Mouse (Mus musculus) bone marrow macrophage, adult 2 months (primary cell): ENCODE results near the gene Cbx3. TPM values are rescaled to one million over a fixed set of nuclear protein-coding genes. Genes with fewer than 3 reads are reported as not detected.
"Not testable (repeated sequence)": the region's sequence is repeated elsewhere in the genome, so short reads cannot be mapped to it uniquely, and the experiment has no call there.

Experiments
- H3K27ac ChIP-seq: 2 replicates; pipeline ENCODE4 v1.5.1; 2012; ENCODE audit warnings: low read depth, low read length; ENCODE audit not compliant: insufficient read depth
- H3K4me1 ChIP-seq: 2 replicates; pipeline ENCODE4 v1.6.1; 2012; ENCODE audit warnings: low read length; ENCODE audit not compliant: control insufficient read depth, insufficient read depth
- H3K4me3 ChIP-seq: 2 replicates; pipeline ENCODE4 v1.5.1; 2012; ENCODE audit warnings: mild to moderate bottlenecking, low read length, moderate library complexity; ENCODE audit not compliant: insufficient read depth
- CTCF ChIP-seq: IDR thresholded peaks from 2 replicates; pipeline ENCODE4 v1.5.1; 2012; ENCODE audit warnings: low read depth, mild to moderate bottlenecking, low read length, moderate library complexity
- POLR2A ChIP-seq: IDR thresholded peaks from 2 replicates; pipeline ENCODE4 v1.6.1; 2012; ENCODE audit warnings: mild to moderate bottlenecking, low read depth, low read length, borderline replicate concordance
- polyA plus RNA-seq: library from polyadenylated mRNA; stranded (reverse); fragments of >200 nt; gene quantifications from 2 replicates; pipeline ENCODE4 v1.2.4, GENCODE M21; 2012; ENCODE audit not compliant: missing spikeins, insufficient read depth, insufficient read length

Gene Cbx3
- polyA plus RNA-seq, 1 experiment: 108 TPM

GRCm38 (mm10) chr6:51469715-51470310 is 347 bp upstream of the Cbx3 start, which contains the start of gene Hnrnpa2b1:
Gene Hnrnpa2b1 (minus strand): TSS chr6:51469894.
- Histone ChIP-seq H3K4me1 (peaks cover 14% of the 10 kb centered on the region), H3K27ac (peak within 1 kb of the TSS; percentile 95), H3K4me3 (peak within 1 kb of the TSS; percentile 90)
- TF ChIP-seq POLR2A: peak; percentile 85; the same call in 1 of the 2 replicates
- TF ChIP-seq CTCF: no peak; the same call in 1 of the 2 replicates

DNA sequence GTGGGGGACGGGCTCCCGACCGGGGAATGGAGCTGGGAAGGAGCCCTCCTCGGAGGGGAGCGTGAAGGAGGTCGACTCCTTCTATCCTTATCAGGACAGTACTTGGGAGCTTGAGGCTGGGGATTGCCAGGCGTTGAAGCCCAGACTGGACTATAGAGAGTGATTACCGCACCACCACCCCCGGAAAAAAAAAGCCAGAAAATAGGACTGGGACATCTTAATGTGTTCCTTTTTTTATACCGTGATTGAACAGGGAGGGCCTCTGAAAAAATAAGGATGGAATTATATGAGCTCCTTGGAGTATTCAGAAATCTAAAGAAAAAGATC is 982 bp downstream of the Cbx3 start:
- Histone ChIP-seq H3K4me1 (peaks cover 11% of the 10 kb centered on the region), H3K27ac (peak overlapping the region; percentile 78), H3K4me3 (peak overlapping the region; percentile 74)
- TF ChIP-seq POLR2A (no peak), CTCF (no peak)

GRCm38 (mm10) chr6:51471782-51472181 is 1.6 kb downstream of the Cbx3 start:
- Histone ChIP-seq H3K27ac (no peak overlapping the region), H3K4me1 (peaks cover 11% of the 10 kb centered on the region), H3K4me3 (peak overlapping the region; percentile 48)
- no peak for TF ChIP-seq CTCF
- TF ChIP-seq POLR2A: no peak

GRCm38 (mm10) chr6:51472213-51472612 is 2.1 kb downstream of the Cbx3 start:
- TF ChIP-seq POLR2A (no peak), CTCF (no peak)
- H3K4me1 ChIP-seq: peaks cover 11% of the 10 kb centered on the region
- H3K4me3 ChIP-seq: peak overlapping the region; percentile 48; the same call in 1 of the 2 replicates
- no peak overlapping the region for H3K27ac ChIP-seq

- Histone ChIP-seq H3K4me3 (no peak overlapping the region), H3K27ac (no peak overlapping the region), H3K4me1 (no peaks in the 10 kb centered on the region)
- TF ChIP-seq CTCF (no peak), POLR2A (no peak)
Measured at GRCm38 (mm10) chr6:51479136-51479731, 9.1 kb downstream of the Cbx3 start.

DNA sequence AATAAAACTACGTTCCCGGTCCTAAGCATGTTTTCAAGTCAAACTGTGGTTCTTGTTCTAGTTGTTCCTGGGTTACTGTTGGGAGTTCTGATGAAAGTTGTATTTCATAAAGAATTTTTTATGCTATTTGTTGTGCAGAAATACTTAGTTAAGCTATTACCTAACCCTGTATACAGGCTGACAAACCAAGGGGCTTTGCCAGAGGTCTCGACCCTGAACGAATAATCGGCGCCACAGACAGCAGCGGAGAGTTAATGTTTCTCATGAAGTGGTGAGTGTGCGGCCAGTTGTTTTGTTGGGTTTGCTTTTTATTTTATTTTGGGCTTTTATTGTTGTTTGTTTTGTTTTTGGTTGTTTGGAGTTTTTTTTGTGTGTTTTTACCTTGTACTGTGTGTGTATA is 11.4 kb downstream of the Cbx3 start:
- H3K27ac ChIP-seq: no peak overlapping the region
- TF ChIP-seq POLR2A (no peak), CTCF (no peak)
- no peaks in the 10 kb centered on the region for H3K4me1 ChIP-seq
- H3K4me3 ChIP-seq: no peak overlapping the region

- no peak for TF ChIP-seq CTCF
- no peak for TF ChIP-seq POLR2A
- no peaks in the 10 kb centered on the region for H3K4me1 ChIP-seq
- H3K4me3 ChIP-seq: no peak overlapping the region
- H3K27ac ChIP-seq: no peak overlapping the region
Measured at GRCm38 (mm10) chr6:51483861-51484260, 13.7 kb downstream of the Cbx3 start.

- H3K4me3 ChIP-seq, H3K27ac ChIP-seq, H3K4me1 ChIP-seq: not testable (repeated sequence)
Measured at GRCm38 (mm10) chr6:51484556-51484955, 14.4 kb downstream of the Cbx3 start.

DNA sequence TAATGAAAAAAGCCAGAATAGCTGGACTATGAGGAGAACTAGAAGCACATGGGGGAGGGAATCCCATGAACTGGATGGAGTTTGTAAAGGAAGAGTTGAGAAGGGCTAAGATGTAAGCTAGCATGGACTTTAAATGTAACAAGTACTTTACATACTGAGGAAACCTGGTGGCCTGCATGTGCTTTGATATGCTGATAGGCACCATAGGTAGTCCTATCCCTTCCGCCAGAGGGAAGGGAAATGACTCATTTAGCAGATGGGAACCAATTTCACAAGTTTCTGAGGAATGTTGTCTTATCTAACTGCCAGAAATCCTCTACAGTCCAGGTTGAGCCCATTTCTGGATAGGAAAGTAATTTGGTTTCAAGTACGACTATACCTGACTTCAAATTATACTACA is 15.5 kb downstream of the Cbx3 start:
- Histone ChIP-seq H3K4me1 (no peaks in the 10 kb centered on the region), H3K27ac (no peak overlapping the region), H3K4me3 (no peak overlapping the region)
- TF ChIP-seq POLR2A: no peak

- Histone ChIP-seq H3K4me3 (no peak overlapping the region), H3K27ac (no peak overlapping the region), H3K4me1 (no peaks in the 10 kb centered on the region)
- no peak for TF ChIP-seq POLR2A
- TF ChIP-seq CTCF: no peak
Measured at GRCm38 (mm10) chr6:51486076-51486710, 16.0 kb downstream of the Cbx3 start.
